Mouse (Mus musculus): ENCODE measurements around the gene Prap1. TPM values are rescaled to one million over a fixed set of nuclear protein-coding genes. Genes with fewer than 3 reads are reported as not detected.

Gene Prap1
- polyA plus RNA-seq, 1 experiment: not detected

GRCm38 (mm10) chr7:140116329-140117054, 23.3 kb downstream of the Prap1 start, which contains the start of gene Echs1:
Echs1 (minus strand) TSS chr7:140116476.
- Histone ChIP-seq H3K27ac (ENCODE audit: control insufficient read depth, insufficient read depth, low read depth, low read length, poor library complexity) (peak within 1 kb of the TSS; percentile 65), H3K4me3 (replicated peaks; ENCODE audit: control insufficient read depth, low read depth, low read length) (peak within 1 kb of the TSS; percentile 90), H3K4me1 (ENCODE audit: control insufficient read depth, insufficient read depth, low read length) (peaks cover 1% of the 10 kb centered on the region; the same call in 1 of the 2 replicates)
- WGBS: 2% methylated on average over 28 of the region's 28 CpGs
- peak; percentile 84; the same call in 1 of the 2 replicates for TF ChIP-seq POLR2A (IDR thresholded peaks at IDR 0.05; ENCODE audit: borderline replicate concordance, control insufficient read depth, low read depth, low read length)
- no peak for TF ChIP-seq CTCF (IDR thresholded peaks at IDR 0.05; ENCODE audit: control insufficient read depth, insufficient read depth, low read length)

GRCm38 (mm10) chr7:140120484-140120883, 27.3 kb downstream of the Prap1 start:
- Histone ChIP-seq H3K4me3 (replicated peaks; ENCODE audit: control insufficient read depth, low read depth, low read length) (no peak overlapping the region), H3K4me1 (ENCODE audit: control insufficient read depth, insufficient read depth, low read length) (peaks cover under 1% of the 10 kb centered on the region; the same call in 1 of the 2 replicates), H3K27ac (ENCODE audit: control insufficient read depth, insufficient read depth, low read depth, low read length, poor library complexity) (no peak overlapping the region)
- TF ChIP-seq CTCF (IDR thresholded peaks at IDR 0.05; ENCODE audit: control insufficient read depth, insufficient read depth, low read length) (no peak), POLR2A (IDR thresholded peaks at IDR 0.05; ENCODE audit: borderline replicate concordance, control insufficient read depth, low read depth, low read length) (no peak)
- WGBS: 90% methylated on average over 2 of the region's 2 CpGs

GRCm38 (mm10) chr7:140121338-140121910, 28.2 kb downstream of the Prap1 start:
- no peak for TF ChIP-seq CTCF (IDR thresholded peaks at IDR 0.05; ENCODE audit: control insufficient read depth, insufficient read depth, low read length)
- no peak for TF ChIP-seq POLR2A (IDR thresholded peaks at IDR 0.05; ENCODE audit: borderline replicate concordance, control insufficient read depth, low read depth, low read length)
- Histone ChIP-seq H3K4me3 (replicated peaks; ENCODE audit: control insufficient read depth, low read depth, low read length) (no peak overlapping the region), H3K4me1 (ENCODE audit: control insufficient read depth, insufficient read depth, low read length) (no peaks in the 10 kb centered on the region; the same call in 1 of the 2 replicates), H3K27ac (ENCODE audit: control insufficient read depth, insufficient read depth, low read depth, low read length, poor library complexity) (no peak overlapping the region)
- WGBS: 66% methylated on average over 13 of the region's 13 CpGs

- Histone ChIP-seq H3K4me3 (replicated peaks; ENCODE audit: control insufficient read depth, low read depth, low read length) (no peak overlapping the region), H3K27ac (ENCODE audit: control insufficient read depth, insufficient read depth, low read depth, low read length, poor library complexity) (no peak overlapping the region), H3K4me1 (ENCODE audit: control insufficient read depth, insufficient read depth, low read length) (no peaks in the 10 kb centered on the region; the same call in 1 of the 2 replicates)
- no peak for TF ChIP-seq POLR2A (IDR thresholded peaks at IDR 0.05; ENCODE audit: borderline replicate concordance, control insufficient read depth, low read depth, low read length)
- no peak for TF ChIP-seq CTCF (IDR thresholded peaks at IDR 0.05; ENCODE audit: control insufficient read depth, insufficient read depth, low read length)
- WGBS: 42% methylated on average over 4 of the region's 4 CpGs
Observed at GRCm38 (mm10) chr7:140122765-140123164, 29.6 kb downstream of the Prap1 start.

GRCm38 (mm10) chr7:140124382-140124781, 31.2 kb downstream of the Prap1 start:
- Histone ChIP-seq H3K4me1 (ENCODE audit: control insufficient read depth, insufficient read depth, low read length) (no peaks in the 10 kb centered on the region; the same call in 1 of the 2 replicates), H3K4me3 (replicated peaks; ENCODE audit: control insufficient read depth, low read depth, low read length) (no peak overlapping the region), H3K27ac (ENCODE audit: control insufficient read depth, insufficient read depth, low read depth, low read length, poor library complexity) (no peak overlapping the region)
- 91% methylated on average over 1 of the region's 1 CpGs for WGBS
- TF ChIP-seq CTCF (IDR thresholded peaks at IDR 0.05; ENCODE audit: control insufficient read depth, insufficient read depth, low read length) (no peak), POLR2A (IDR thresholded peaks at IDR 0.05; ENCODE audit: borderline replicate concordance, control insufficient read depth, low read depth, low read length) (no peak)

GRCm38 (mm10) chr7:140125278-140126021, 32.3 kb downstream of the Prap1 start:
- peak overlapping the region; percentile 67 for H3K4me3 ChIP-seq (replicated peaks; ENCODE audit: control insufficient read depth, low read depth, low read length)
- no peak for TF ChIP-seq CTCF (IDR thresholded peaks at IDR 0.05; ENCODE audit: control insufficient read depth, insufficient read depth, low read length)
- TF ChIP-seq POLR2A (IDR thresholded peaks at IDR 0.05; ENCODE audit: borderline replicate concordance, control insufficient read depth, low read depth, low read length): peak; percentile 48; the same call in 1 of the 2 replicates
- peak overlapping the region; percentile 40; the same call in 1 of the 2 replicates for H3K27ac ChIP-seq (ENCODE audit: control insufficient read depth, insufficient read depth, low read depth, low read length, poor library complexity)
- WGBS: 2% methylated on average over 40 of the region's 40 CpGs
- no peaks in the 10 kb centered on the region; the same call in 1 of the 2 replicates for H3K4me1 ChIP-seq (ENCODE audit: control insufficient read depth, insufficient read depth, low read length)

- H3K27ac ChIP-seq (ENCODE audit: control insufficient read depth, insufficient read depth, low read depth, low read length, poor library complexity): peak overlapping the region; percentile 40; the same call in 1 of the 2 replicates
- 3% methylated on average over 5 of the region's 5 CpGs for WGBS
- peak overlapping the region; percentile 67 for H3K4me3 ChIP-seq (replicated peaks; ENCODE audit: control insufficient read depth, low read depth, low read length)
- no peaks in the 10 kb centered on the region; the same call in 1 of the 2 replicates for H3K4me1 ChIP-seq (ENCODE audit: control insufficient read depth, insufficient read depth, low read length)
- no peak for TF ChIP-seq CTCF (IDR thresholded peaks at IDR 0.05; ENCODE audit: control insufficient read depth, insufficient read depth, low read length)
- no peak for TF ChIP-seq POLR2A (IDR thresholded peaks at IDR 0.05; ENCODE audit: borderline replicate concordance, control insufficient read depth, low read depth, low read length)
Observed at GRCm38 (mm10) chr7:140126022-140126350, 32.8 kb downstream of the Prap1 start.

- Histone ChIP-seq H3K4me3 (replicated peaks; ENCODE audit: control insufficient read depth, low read depth, low read length) (no peak overlapping the region), H3K4me1 (ENCODE audit: control insufficient read depth, insufficient read depth, low read length) (no peaks in the 10 kb centered on the region; the same call in 1 of the 2 replicates), H3K27ac (ENCODE audit: control insufficient read depth, insufficient read depth, low read depth, low read length, poor library complexity) (no peak overlapping the region)
- 48% methylated on average over 3 of the region's 3 CpGs for WGBS
- TF ChIP-seq POLR2A (IDR thresholded peaks at IDR 0.05; ENCODE audit: borderline replicate concordance, control insufficient read depth, low read depth, low read length): no peak
- TF ChIP-seq CTCF (IDR thresholded peaks at IDR 0.05; ENCODE audit: control insufficient read depth, insufficient read depth, low read length): no peak
Observed at GRCm38 (mm10) chr7:140126934-140127333, 33.7 kb downstream of the Prap1 start.

Measured in bone marrow, adult 2 months (tissue).